Mouse (Mus musculus): Measurements from ENCODE around the gene Tulp4. TPM values are rescaled to one million over a fixed set of nuclear protein-coding genes. Genes with fewer than 3 reads are reported as not detected.
"Not testable (repeated sequence)": the region's sequence is repeated elsewhere in the genome, so short reads cannot be mapped to it uniquely, and the experiment has no call there.

Gene Tulp4
- total RNA-seq, 4 experiments from 2014 or later: 325 to 332 (median 330) TPM

DNA sequence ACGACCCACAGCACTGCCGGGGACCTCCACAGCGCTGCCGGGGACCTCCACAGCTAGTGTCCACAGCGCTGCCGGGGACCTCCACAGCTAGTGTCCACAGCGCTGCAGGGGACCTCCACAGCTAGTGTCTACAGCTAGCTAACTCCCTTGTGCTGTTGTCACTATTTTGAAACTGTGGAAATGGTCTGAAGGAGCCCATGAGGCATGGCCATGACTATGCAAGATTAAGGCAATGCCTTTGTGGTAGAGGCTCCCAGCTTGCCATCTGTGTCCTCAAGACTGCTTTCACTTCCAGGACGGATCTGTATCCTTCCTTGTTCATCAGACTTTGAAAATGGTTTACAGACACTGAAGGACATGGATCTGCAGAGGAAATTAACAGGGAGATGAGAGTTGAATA, 80.9 kb downstream of the Tulp4 start:
- no peak for DNase-seq (ENCODE audit: low spot score in 2 of 2)

DNA sequence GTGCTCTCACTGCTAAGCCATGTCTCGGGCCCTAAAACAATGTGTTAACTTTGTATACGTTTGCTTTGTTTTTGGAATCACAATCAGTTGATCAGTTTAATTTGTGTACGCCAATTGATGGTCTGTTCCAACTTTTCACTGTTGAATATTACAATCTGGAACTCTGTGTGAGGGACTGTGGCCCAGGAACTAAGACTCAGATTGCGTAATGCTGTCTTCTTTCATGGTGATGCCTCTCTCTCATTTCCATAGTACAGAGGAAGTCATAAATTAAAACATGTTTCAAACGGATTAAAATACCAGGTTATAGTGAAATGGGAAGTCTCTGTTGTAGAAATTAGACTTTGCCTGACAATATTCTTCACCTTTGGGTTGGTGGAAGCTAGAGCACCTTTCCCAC, 83.0 kb downstream of the Tulp4 start:
- DNase-seq (ENCODE audit: low spot score in 2 of 2): no peak

- DNase-seq (ENCODE audit: low spot score in 2 of 2): no peak
Measured at GRCm38 (mm10) chr17:6192275-6192674, 86.0 kb downstream of the Tulp4 start.

- no peak for DNase-seq (ENCODE audit: low spot score in 2 of 2)
Measured at GRCm38 (mm10) chr17:6195390-6195789, 89.2 kb downstream of the Tulp4 start.

GRCm38 (mm10) chr17:6197491-6197890, 91.3 kb downstream of the Tulp4 start:
- DNase-seq (ENCODE audit: low spot score in 2 of 2): no peak

GRCm38 (mm10) chr17:6198670-6199069, 92.4 kb downstream of the Tulp4 start:
- no peak for DNase-seq (ENCODE audit: low spot score in 2 of 2)

- DNase-seq (ENCODE audit: low spot score in 2 of 2): no peak
Measured at GRCm38 (mm10) chr17:6199166-6199565, 92.9 kb downstream of the Tulp4 start.

DNA sequence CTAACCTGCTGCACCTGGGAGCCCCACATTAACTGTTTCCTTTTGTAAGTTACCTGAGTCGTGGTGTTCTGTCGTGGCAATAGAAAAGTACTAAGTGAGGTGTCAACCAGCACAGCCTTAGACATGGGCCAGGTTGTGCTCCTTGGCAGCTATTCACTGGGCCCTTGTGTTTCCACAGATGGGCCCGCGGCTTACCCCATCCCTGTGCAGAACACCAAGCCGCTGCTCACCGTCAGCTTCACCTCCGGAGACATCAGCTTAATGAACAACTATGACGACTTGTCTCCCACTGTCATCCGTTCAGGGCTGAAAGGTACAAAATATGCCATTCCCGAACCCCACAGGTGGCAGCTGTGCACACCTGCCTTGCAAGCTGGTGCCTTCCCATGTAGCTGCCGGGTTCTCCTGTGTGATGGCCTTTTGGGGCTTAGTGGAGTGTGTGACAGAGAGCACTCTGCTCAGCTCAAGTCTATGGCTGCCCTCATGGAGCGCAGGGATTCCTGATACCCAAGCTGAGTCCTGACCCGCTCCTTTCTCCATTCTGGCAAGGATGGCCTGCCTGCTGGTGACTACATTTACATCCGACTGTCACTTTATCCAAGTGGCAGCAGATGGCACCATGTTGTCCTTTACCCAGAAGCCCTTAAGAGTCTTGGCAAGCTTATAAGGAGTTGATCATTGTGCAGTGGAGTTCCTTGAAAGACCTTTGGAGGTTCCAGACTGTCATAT, 95.4 kb downstream of the Tulp4 start:
- DNase-seq (ENCODE audit: low spot score in 2 of 2): no peak

DNA sequence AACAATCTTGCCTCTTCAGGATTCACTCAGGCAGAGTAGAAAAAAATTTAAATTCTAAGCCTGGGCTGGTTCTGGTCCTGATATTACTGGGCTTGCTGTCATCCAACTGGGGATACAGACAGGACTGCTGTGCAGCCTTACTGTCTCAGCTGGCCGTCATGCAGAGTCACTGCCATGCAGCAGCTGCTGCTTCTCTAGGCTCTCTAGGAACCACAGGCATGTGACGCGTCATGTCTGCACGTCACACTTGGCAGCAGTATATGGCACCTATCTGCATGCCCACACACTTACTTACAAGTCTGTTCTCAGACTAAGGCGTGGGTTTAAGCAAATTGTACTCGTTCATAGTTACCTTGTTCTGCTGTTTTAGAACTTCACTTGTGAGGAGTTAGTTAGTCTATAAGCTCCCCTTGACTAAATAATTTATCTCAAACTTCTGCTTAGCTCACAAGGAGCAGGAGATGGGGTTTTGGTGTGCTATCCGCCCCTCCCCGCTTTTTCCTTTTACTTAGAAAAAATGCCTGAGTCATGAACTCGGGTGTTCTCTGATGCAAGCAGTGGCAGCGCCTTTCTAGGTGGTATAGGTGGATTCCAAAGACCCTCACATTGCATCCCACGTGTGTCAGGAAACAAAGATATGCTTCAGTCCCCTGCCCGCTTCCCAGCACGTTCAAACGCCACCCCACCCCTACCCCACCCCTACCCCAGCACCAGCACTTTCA, 96.3 kb downstream of the Tulp4 start:
- peak; percentile 44 to 53 for DNase-seq (ENCODE audit: low spot score in 2 of 2)

DNA sequence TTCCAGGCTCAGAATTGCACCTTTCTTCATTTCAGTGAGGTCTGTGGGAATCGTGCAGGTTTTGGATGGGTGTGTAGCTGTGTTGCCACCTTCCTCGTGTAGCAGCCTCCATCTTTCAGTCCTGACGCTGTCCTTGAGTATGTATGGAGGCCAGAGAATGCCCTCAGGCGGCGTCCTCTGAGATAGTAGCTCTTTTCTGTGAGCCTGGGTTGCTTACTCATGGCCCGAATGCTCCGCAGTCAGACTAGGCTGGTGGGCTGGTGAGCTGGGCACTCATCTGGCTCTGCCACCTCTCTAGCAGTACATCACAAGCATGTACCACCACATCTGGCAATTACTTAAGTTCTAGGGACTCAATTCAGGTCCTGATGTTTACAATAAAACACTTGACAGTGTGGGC, 96.9 kb downstream of the Tulp4 start:
- DNase-seq (ENCODE audit: low spot score in 2 of 2): no peak

DNA sequence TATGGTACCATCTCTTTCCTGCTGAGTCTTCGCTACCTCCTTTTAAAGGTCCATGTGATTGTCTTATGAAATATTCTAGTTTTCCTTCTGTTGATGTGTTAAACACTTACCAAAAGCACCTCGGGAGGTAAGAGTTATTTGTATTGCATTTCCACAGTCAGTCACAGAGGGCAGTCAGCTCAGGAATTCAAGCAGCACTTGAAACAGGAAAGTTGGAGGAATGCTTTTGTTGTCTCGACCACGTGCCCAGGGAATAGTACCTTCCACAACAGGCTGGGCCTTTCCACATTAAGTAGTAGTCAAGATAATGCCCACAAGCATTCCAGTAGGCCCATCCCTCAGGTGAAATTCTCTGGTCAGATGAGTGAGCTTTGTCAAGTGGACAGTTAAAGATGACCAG, 97.6 kb downstream of the Tulp4 start:
- DNase-seq (ENCODE audit: low spot score in 2 of 2): no peak

- DNase-seq (ENCODE audit: low spot score in 2 of 2): no peak
Measured at GRCm38 (mm10) chr17:6211721-6212120, 105.5 kb downstream of the Tulp4 start.

DNA sequence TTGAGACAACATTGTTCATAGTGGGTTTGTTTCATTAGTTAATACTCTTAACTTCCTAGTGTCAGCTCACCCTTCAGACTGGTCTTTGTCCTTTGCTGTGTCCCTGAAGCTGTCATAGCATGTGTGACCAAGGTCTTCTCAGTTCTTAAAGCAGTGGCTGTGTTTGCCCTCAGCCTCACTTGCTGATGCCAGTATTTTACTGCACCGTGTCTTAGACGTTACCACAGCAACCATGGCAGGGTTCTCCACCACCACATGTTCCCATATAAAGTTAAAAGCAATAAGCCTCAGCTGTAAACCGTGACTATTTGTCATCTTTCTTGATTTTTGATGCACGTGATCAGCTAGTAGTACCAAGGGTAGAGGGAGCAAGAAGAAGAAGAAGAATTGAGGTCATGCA, 109.4 kb downstream of the Tulp4 start:
- DNase-seq (ENCODE audit: low spot score in 2 of 2): no peak

GRCm38 (mm10) chr17:6216514-6216913, 110.3 kb downstream of the Tulp4 start:
- DNase-seq (ENCODE audit: low spot score in 2 of 2): no peak

GRCm38 (mm10) chr17:6232633-6233032, 126.4 kb downstream of the Tulp4 start:
- DNase-seq (ENCODE audit: low spot score in 2 of 2): not testable (repeated sequence)

GRCm38 (mm10) chr17:6251298-6251697, 145.1 kb downstream of the Tulp4 start:
- not testable (repeated sequence) for DNase-seq (ENCODE audit: low spot score in 2 of 2)

DNA sequence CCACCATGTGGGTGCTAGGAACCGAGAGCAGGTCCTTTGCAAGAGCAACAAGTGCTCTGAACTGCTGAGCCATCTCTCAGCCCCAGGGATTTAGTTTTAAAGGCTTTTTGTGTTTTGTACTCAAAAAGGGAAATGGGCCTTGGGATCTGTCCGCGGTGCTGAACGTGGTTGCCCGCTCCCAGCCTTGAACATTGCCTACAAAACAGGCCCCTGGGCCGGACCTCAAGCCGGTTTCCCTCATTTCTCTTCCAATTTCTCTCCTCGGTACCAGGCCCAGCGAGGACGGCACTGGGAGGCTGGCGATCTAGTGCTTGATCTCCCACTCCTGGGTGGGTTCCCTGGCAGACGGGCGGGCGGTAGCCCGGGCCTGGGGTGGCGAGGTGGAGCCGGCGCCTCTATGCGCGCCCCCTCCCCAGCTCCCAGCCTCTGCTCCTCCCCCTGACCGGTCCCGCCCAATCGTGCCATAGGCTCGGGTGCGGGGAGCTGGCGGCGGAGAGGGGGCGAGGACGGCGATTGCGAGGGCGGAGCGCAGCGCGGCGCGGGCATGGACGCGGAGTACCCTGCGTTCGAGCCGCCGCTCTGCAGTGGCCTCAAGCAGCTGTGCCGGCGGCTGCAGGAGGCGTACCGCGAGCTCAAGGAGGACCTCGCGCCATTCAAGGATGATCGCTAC, 150.3 kb downstream of the Tulp4 start, which contains the start of gene Tmem181a:
Gene Tmem181a, plus strand, starts transcription at position 461 of the 670 bp plus-strand sequence.
- DNase-seq (ENCODE audit: low spot score in 2 of 2): not testable (repeated sequence)

- DNase-seq (ENCODE audit: low spot score in 2 of 2): peak; percentile 76 to 78
Measured at GRCm38 (mm10) chr17:6257070-6257456, 150.8 kb downstream of the Tulp4 start.

GRCm38 (mm10) chr17:6269876-6270831, 163.9 kb downstream of the Tulp4 start:
- DNase-seq (ENCODE audit: low spot score in 2 of 2): not testable (repeated sequence)

DNA sequence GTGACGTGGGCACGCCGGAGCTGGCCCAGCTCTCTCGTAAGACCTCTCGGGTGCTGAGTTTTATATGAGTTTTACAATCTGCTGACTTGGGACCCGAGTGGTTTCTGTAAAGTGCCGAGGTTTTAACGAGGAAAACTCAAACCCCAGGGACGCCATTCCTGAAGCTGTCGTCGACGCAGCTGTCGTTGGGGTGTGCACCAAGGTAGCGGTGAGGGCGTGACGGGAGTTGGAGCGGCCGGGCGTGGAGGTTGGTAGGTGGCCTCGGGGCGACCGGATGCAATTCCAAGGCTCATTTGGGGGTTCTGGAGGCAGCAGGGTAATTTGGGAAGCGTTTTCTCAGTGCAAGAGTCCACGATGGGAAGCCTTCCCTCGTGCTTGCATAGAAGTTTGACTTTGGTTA, 164.6 kb downstream of the Tulp4 start:
- DNase-seq (ENCODE audit: low spot score in 2 of 2): not testable (repeated sequence)

DNA sequence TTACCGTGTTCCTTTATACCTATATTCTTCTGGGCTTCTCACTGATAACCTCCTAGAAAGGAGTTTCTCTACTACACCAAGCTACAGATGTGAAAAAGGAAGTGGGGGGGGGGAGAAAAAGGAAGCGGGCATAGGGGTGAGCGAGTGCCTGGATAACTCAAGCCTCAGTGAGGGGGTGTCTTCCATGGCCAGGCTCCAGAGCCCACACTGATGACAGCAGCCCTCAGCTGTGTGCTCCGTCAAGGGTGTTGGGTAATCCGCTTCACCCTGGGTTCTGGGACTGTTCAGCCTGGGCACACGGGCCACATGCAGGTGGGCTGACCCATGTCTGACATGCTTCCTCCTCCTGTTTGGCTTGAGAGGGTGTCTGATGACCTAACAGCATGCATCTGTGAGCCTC, 165.7 kb downstream of the Tulp4 start:
- DNase-seq (ENCODE audit: low spot score in 2 of 2): not testable (repeated sequence)

Measured in layer of hippocampus, adult 8-10 months (tissue).